Mouse (Mus musculus) MEL (cell line): ENCODE data around the gene Lrrc20.

Source experiments
- CHD2 ChIP-seq: IDR thresholded peaks from 2 replicates; pipeline ENCODE4 v1.6.1; 2011; ENCODE audit warnings: low read length, improper control_type of control experiment
- CTCF ChIP-seq, 3 experiments: IDR thresholded peaks in 2 of 3; conservative IDR thresholded peaks in 1 of 3; 2 replicates each; pipeline ENCODE4 v1.5.1; 2011 to 2012; ENCODE audit warnings: low read length in 3 of 3, low read depth in 2 of 3, mild to moderate bottlenecking in 2 of 3, improper control_type of control experiment in 1 of 3, inconsistent platforms in 1 of 3, mixed read lengths in 1 of 3, moderate library complexity in 1 of 3; ENCODE audit not compliant: control insufficient read depth in 1 of 3, insufficient read depth in 1 of 3, poor library complexity in 1 of 3, severe bottlenecking in 1 of 3
- POLR2A ChIP-seq, 2 experiments: IDR thresholded peaks; 2 replicates each; pipeline ENCODE4 v1.6.1; 2011 to 2012; ENCODE audit warnings: low read length in 2 of 2, mild to moderate bottlenecking in 2 of 2, control low read depth in 1 of 2, improper control_type of control experiment in 1 of 2, low read depth in 1 of 2, moderate library complexity in 1 of 2; ENCODE audit not compliant: control insufficient read depth in 1 of 2, insufficient read depth in 1 of 2, poor library complexity in 1 of 2
- POLR2AphosphoS2 ChIP-seq: IDR thresholded peaks from 2 replicates; pipeline ENCODE4 v1.6.1; 2011; ENCODE audit warnings: low read length, improper control_type of control experiment
- RAD21 ChIP-seq: IDR thresholded peaks from 2 replicates; pipeline ENCODE4 v1.6.1; 2011; ENCODE audit warnings: mild to moderate bottlenecking, low read depth, low read length, improper control_type of control experiment
- ZC3H11A ChIP-seq: IDR thresholded peaks from 2 replicates; pipeline ENCODE4 v1.6.1; 2012; ENCODE audit warnings: low read depth, mild to moderate bottlenecking, inconsistent platforms, low read length, improper control_type of control experiment

DNA sequence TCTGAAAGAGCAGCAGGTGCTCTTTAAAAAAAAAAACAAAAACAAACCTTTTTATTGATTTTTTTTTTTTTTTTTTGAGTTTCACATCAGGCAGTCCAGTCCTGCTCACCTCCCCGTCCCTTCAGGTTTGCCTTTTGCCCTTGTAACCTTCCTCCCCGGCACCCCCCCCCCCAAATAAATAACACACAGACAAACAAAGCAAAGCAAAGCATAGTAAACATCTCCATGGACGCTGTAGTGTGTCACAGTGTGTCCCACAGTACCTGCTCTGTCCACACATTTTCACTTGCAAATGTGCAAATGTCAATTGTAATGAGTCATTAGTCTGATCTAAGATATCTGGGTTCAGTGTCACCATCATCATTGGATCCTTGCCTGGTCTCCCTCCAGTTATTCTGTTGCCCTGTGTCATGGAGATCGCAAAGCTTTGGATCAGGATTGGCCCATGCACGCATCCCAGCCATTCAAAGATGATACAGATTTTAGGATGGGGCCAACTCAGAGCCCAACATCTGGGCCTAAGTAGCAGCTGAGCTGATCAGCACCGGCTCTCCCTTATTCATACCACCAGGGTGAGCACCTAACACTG, 13.0 kb downstream of the Lrrc20 start:
- TF ChIP-seq RAD21 = no peak
- no peak for TF ChIP-seq ZC3H11A
- no peak for TF ChIP-seq POLR2AphosphoS2
- no peak for TF ChIP-seq CHD2
- no peak for TF ChIP-seq CTCF (IDR thresholded peaks at IDR 0.05 in 2 of 3, conservative IDR thresholded peaks at IDR 0.05 in 1 of 3; ENCODE audit: control insufficient read depth in 1 of 3, insufficient read depth in 1 of 3, low read depth in 2 of 3, low read length in 3 of 3, poor library complexity in 1 of 3, severe bottlenecking in 1 of 3)
- no peak for TF ChIP-seq POLR2A (IDR thresholded peaks at IDR 0.05; ENCODE audit: control insufficient read depth in 1 of 2, insufficient read depth in 1 of 2, low read depth in 1 of 2, low read length in 2 of 2, poor library complexity in 1 of 2)
